Mouse (Mus musculus): Measurements from ENCODE around the gene Exosc5. TPM values are rescaled to one million over a fixed set of nuclear protein-coding genes. Genes with fewer than 3 reads are reported as not detected.
A peak's percentile ranks its signal among the peaks of the same experiment; 100 is the strongest.

The Exosc5 gene
- polyA plus RNA-seq, 1 experiment from 2014 or later: 82.2 TPM

- peak overlapping the region; percentile 91 for H3K27ac ChIP-seq
Measured at GRCm38 (mm10) chr7:25683474-25684180, 24.7 kb downstream of the Exosc5 start.

DNA sequence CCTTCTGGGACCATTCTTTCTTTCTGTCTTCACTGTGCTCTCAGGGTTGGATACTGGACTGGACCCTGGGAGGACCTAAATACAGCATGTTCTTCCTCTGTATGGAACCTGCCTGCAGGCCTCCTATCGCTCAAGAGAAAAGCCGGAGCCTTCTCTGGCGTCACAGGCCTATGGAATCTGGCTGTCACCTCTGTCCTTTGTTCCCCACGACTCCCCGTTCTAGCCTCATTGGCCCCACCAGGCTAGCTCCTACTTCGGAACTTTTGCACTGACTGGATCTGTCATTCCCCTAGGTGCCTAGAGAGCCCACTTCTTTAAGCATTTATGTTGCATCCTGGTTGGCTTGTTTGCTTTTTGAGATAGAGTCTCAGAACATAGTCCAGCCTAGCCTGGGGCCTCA, 25.7 kb downstream of the Exosc5 start:
- H3K9me3 ChIP-seq (replicated peaks): no peaks in the 10 kb centered on the region
- H3K27ac ChIP-seq: peak overlapping the region; percentile 95; the same call in 1 of the 2 replicates
- H3K4me2 ChIP-seq: no peak overlapping the region
- peaks cover 9% of the 10 kb centered on the region for H3K36me3 ChIP-seq
- peaks cover 85% of the 10 kb centered on the region for H3K4me1 ChIP-seq
- no peak for ATAC-seq
- H3K27me3 ChIP-seq (replicated peaks): no peaks in the 10 kb centered on the region
- no peak overlapping the region for H3K9ac ChIP-seq
- 84% methylated on average over 6 of the region's 6 CpGs for WGBS (ENCODE audit: insufficient replicate concordance)
- no peak overlapping the region for H3K4me3 ChIP-seq

More at GRCm38 (mm10) chr7:25683474-25684180, 24.7 kb downstream of the Exosc5 start:
- H3K4me2 ChIP-seq: peak overlapping the region; percentile 81
- ATAC-seq: peak; percentile 10
- no peaks in the 10 kb centered on the region for H3K27me3 ChIP-seq (replicated peaks)
- H3K9ac ChIP-seq: peak overlapping the region; percentile 46
- peak overlapping the region; percentile 6; the same call in 1 of the 2 replicates for H3K4me3 ChIP-seq
- no peaks in the 10 kb centered on the region for H3K9me3 ChIP-seq (replicated peaks)
- 13% methylated on average over 7 of the region's 7 CpGs for WGBS (ENCODE audit: insufficient replicate concordance)
- H3K36me3 ChIP-seq: peaks cover 9% of the 10 kb centered on the region
- H3K4me1 ChIP-seq: peaks cover 86% of the 10 kb centered on the region

GRCm38 (mm10) chr7:25685926-25686470, 27.0 kb downstream of the Exosc5 start:
- Histone ChIP-seq H3K27ac (peak overlapping the region; percentile 95), H3K27me3 (replicated peaks) (no peaks in the 10 kb centered on the region), H3K4me2 (peak overlapping the region; percentile 97), H3K4me3 (peak overlapping the region; percentile 83), H3K36me3 (peaks cover 16% of the 10 kb centered on the region), H3K4me1 (peaks cover 90% of the 10 kb centered on the region), H3K9ac (peak overlapping the region; percentile 87), H3K9me3 (replicated peaks) (no peaks in the 10 kb centered on the region)
- WGBS (ENCODE audit: insufficient replicate concordance): 48% methylated on average over 21 of the region's 21 CpGs
- no peak for ATAC-seq

DNA sequence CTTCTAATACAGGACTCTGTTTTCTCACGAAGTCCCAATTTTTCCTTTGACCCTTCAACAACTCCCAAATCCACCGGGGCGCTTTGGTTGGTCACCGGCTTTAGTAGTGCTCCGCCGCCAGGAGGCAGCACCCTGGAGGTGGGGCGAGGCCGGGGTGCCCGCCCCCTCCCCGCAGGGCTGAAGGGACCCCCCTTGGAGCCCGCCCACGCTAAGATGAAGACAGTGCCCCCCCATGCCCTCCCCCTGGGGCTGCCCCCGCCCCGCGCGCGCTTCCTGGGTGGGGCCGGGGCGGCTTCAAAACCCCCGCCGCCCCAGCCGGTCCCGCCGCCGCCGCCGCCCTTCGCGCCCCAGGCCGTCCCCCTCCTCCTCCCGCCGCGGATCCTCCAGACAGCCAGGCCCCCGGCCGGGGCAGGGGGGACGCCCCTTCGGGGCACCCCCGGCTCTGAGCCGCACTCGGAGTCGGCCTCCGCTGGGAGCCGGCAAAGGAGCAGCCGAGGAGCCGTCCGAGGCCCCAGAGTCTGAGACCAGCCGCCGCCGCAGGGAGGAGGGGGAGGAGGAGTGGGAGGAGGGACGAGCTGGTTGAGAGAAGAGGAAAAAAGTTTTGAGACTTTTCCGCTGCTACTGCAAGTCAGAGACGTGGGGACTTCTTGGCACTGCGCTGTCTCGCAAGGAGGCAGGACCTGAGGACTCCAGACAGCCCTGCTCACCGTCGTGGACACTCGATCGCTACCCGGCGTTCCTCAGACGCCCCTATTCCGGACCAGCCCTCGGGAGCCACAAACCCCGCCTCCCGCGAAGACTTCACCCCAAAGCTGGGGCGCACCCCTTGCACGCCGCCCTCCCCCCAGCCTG, 27.9 kb downstream of the Exosc5 start, which contains the start of gene Tgfb1:
Tgfb1 (plus strand) TSS at position 323 of the 852 bp plus-strand sequence.
- Histone ChIP-seq H3K4me1 (peaks cover 90% of the 10 kb centered on the region), H3K27me3 (replicated peaks) (no peaks in the 10 kb centered on the region), H3K4me3 (peak within 1 kb of the TSS; percentile 83), H3K36me3 (peaks cover 22% of the 10 kb centered on the region), H3K4me2 (peak within 1 kb of the TSS; percentile 97), H3K9ac (peak within 1 kb of the TSS; percentile 87), H3K9me3 (replicated peaks) (no peaks in the 10 kb centered on the region), H3K27ac (peak within 1 kb of the TSS; percentile 95)
- peak; percentile 42 for ATAC-seq
- under 1% methylated on average over 60 of the region's 69 CpGs for WGBS (ENCODE audit: insufficient replicate concordance)

GRCm38 (mm10) chr7:25687811-25688401, 28.9 kb downstream of the Exosc5 start:
- H3K27me3 ChIP-seq (replicated peaks): no peaks in the 10 kb centered on the region
- ATAC-seq: no peak; the same call in 1 of the 2 replicates
- H3K4me2 ChIP-seq: peak overlapping the region; percentile 97
- H3K4me1 ChIP-seq: peaks cover 86% of the 10 kb centered on the region
- H3K36me3 ChIP-seq: peaks cover 27% of the 10 kb centered on the region
- H3K9me3 ChIP-seq (replicated peaks): no peaks in the 10 kb centered on the region
- under 1% methylated on average over 47 of the region's 47 CpGs for WGBS (ENCODE audit: insufficient replicate concordance)
- H3K4me3 ChIP-seq: peak overlapping the region; percentile 83
- H3K27ac ChIP-seq: peak overlapping the region; percentile 95
- H3K9ac ChIP-seq: peak overlapping the region; percentile 87

GRCm38 (mm10) chr7:25688810-25689586, 30.0 kb downstream of the Exosc5 start:
- WGBS (ENCODE audit: insufficient replicate concordance): under 1% methylated on average over 47 of the region's 52 CpGs
- no peaks in the 10 kb centered on the region for H3K9me3 ChIP-seq (replicated peaks)
- ATAC-seq: peak; percentile 80
- peak overlapping the region; percentile 95 for H3K27ac ChIP-seq
- peak overlapping the region; percentile 83 for H3K4me3 ChIP-seq
- peak overlapping the region; percentile 87 for H3K9ac ChIP-seq
- peaks cover 32% of the 10 kb centered on the region for H3K36me3 ChIP-seq
- H3K4me1 ChIP-seq: peaks cover 75% of the 10 kb centered on the region
- H3K27me3 ChIP-seq (replicated peaks): no peaks in the 10 kb centered on the region
- H3K4me2 ChIP-seq: peak overlapping the region; percentile 97

DNA sequence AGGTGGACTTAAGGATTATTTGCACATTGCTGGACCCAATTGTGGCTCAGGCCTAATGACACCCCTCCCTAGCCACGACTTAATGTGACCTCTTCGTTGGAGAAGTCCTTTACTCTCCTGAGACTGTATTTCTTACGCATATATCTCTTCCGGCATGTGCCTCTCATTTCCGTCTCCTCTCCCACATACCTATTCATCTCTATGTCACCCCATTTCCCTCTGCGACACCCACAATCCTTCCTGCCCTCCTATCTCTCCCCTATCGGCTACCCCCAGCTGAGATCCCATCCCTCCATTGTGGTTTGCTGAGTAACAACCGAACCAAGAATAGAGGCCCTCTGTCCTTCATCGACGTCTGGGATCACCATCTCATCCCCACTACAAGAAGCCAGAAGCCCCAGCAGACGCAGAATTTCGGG, 30.6 kb downstream of the Exosc5 start:
- peaks cover 38% of the 10 kb centered on the region for H3K36me3 ChIP-seq
- no peaks in the 10 kb centered on the region for H3K27me3 ChIP-seq (replicated peaks)
- H3K9me3 ChIP-seq (replicated peaks): no peaks in the 10 kb centered on the region
- peak overlapping the region; percentile 97 for H3K4me2 ChIP-seq
- ATAC-seq: peak; percentile 40
- H3K4me1 ChIP-seq: peaks cover 69% of the 10 kb centered on the region
- H3K27ac ChIP-seq: peak overlapping the region; percentile 95
- peak overlapping the region; percentile 83 for H3K4me3 ChIP-seq
- peak overlapping the region; percentile 87 for H3K9ac ChIP-seq
- 2% methylated on average over 12 of the region's 12 CpGs for WGBS (ENCODE audit: insufficient replicate concordance)

DNA sequence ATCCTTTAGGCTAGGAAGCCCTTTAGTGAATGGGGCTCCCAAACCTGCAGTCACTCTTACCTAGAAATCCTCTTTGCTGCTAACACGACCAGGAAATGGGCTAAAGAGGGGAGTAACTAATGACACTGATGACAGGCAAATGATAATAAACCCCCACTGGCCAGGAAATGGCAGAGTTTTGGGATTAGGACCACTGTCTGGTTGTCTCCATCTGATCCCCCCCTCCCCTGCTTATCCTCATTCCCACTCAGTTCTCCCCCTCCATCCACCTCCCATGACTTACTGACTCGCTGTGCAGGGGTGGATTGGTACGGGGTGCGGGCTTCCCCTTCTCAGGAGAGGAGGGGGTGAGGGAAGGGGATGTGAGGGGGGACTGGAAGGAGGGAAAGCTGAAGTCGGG, 31.1 kb downstream of the Exosc5 start:
- peak overlapping the region; percentile 87 for H3K9ac ChIP-seq
- H3K9me3 ChIP-seq (replicated peaks): no peaks in the 10 kb centered on the region
- peak overlapping the region; percentile 83 for H3K4me3 ChIP-seq
- H3K4me1 ChIP-seq: peaks cover 64% of the 10 kb centered on the region
- H3K27ac ChIP-seq: peak overlapping the region; percentile 95
- no peaks in the 10 kb centered on the region for H3K27me3 ChIP-seq (replicated peaks)
- peaks cover 43% of the 10 kb centered on the region for H3K36me3 ChIP-seq
- 26% methylated on average over 5 of the region's 5 CpGs for WGBS (ENCODE audit: insufficient replicate concordance)
- no peak for ATAC-seq
- H3K4me2 ChIP-seq: peak overlapping the region; percentile 97

GRCm38 (mm10) chr7:25694104-25694503, 35.1 kb downstream of the Exosc5 start:
- H3K9ac ChIP-seq: no peak overlapping the region
- WGBS (ENCODE audit: insufficient replicate concordance): 74% methylated on average over 8 of the region's 8 CpGs

DNA sequence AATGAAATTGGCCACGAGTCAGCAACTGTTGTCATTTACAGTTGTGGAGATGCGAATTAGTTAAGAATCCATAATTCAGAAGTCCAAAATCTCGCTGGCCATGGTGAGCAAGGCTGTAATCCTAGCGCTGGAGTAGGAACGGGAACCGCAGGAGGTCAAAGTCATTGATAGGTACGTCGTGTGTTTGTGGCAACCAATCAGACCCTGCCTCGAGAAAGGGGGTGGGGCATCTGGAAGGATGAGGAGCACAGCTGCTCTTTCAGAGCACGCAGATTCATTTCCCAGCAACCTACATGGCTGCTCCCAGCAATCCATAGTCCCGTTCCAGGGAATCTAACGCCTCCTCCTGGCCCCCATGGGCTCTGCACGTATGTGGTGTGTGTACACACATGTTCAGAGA, 40.9 kb downstream of the Exosc5 start:
- Histone ChIP-seq H3K36me3 (peaks cover 95% of the 10 kb centered on the region), H3K9ac (no peak overlapping the region), H3K9me3 (replicated peaks) (peaks cover 20% of the 10 kb centered on the region), H3K4me1 (peaks cover 18% of the 10 kb centered on the region), H3K4me3 (no peak overlapping the region), H3K4me2 (no peak overlapping the region), H3K27ac (no peak overlapping the region), H3K27me3 (replicated peaks) (no peaks in the 10 kb centered on the region)
- WGBS (ENCODE audit: insufficient replicate concordance): 82% methylated on average over 13 of the region's 13 CpGs
- no peak for ATAC-seq

More at GRCm38 (mm10) chr7:25694104-25694503, 35.1 kb downstream of the Exosc5 start:
- no peak for ATAC-seq
- no peaks in the 10 kb centered on the region for H3K27me3 ChIP-seq (replicated peaks)
- H3K4me2 ChIP-seq: no peak overlapping the region
- H3K36me3 ChIP-seq: peaks cover 81% of the 10 kb centered on the region
- H3K27ac ChIP-seq: no peak overlapping the region
- no peak overlapping the region for H3K4me3 ChIP-seq
- no peaks in the 10 kb centered on the region for H3K9me3 ChIP-seq (replicated peaks)
- peaks cover 34% of the 10 kb centered on the region for H3K4me1 ChIP-seq

DNA sequence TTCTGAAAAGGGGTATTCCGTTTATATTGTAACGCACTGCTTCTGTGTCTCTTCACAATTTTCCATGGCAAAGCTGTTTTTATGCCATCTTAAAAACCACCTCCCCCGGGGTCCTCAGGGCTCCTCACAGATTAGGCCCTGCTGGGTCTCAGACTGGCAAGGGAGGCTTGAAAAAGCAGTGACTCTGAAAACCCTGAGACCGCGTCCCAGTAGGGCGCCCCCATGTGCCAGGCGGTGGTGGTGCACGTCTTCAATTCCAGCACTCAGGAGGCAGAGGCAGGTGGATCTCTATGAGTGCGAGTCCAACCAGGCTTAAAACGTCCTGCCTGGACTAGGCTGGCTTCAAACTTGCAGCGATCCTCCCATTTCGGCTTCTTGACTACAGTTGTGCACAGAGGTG, 41.8 kb downstream of the Exosc5 start:
- Histone ChIP-seq H3K4me2 (no peak overlapping the region), H3K9me3 (replicated peaks) (peaks cover 20% of the 10 kb centered on the region), H3K27ac (no peak overlapping the region), H3K4me1 (peaks cover 26% of the 10 kb centered on the region), H3K27me3 (replicated peaks) (no peaks in the 10 kb centered on the region), H3K9ac (no peak overlapping the region), H3K4me3 (no peak overlapping the region), H3K36me3 (peaks cover 95% of the 10 kb centered on the region)
- 81% methylated on average over 12 of the region's 12 CpGs for WGBS (ENCODE audit: insufficient replicate concordance)
- no peak for ATAC-seq
